Mouse (Mus musculus) CH12.LX (cell line): ENCODE results near the gene Slc12a5. TPM values are rescaled to one million over a fixed set of nuclear protein-coding genes. Genes with fewer than 3 reads are reported as not detected.

Experiments used
- DNase-seq: peaks from one replicate; pipeline ENCODE4 v3.0.0-alpha.2; 2013; ENCODE audit errors: extremely low read depth
- H3K27ac ChIP-seq: 2 replicates; pipeline ENCODE4 v1.5.1; 2012; ENCODE audit warnings: low read depth, mild to moderate bottlenecking, control low read depth, moderate library complexity; ENCODE audit not compliant: insufficient read depth
- H3K27me3 ChIP-seq: replicated peaks from 2 replicates; pipeline ENCODE3; 2012; ENCODE audit warnings: inconsistent platforms
- H3K36me3 ChIP-seq, 2 experiments: replicated peaks in 1 of 2; 2 replicates each; pipeline versions ENCODE3 to v1.6.1; 2012; ENCODE audit warnings: inconsistent platforms in 1 of 2, low read length in 1 of 2, mild to moderate bottlenecking in 1 of 2, mixed read lengths in 1 of 2, moderate library complexity in 1 of 2; ENCODE audit not compliant: control insufficient read depth in 1 of 2, insufficient read depth in 1 of 2
- H3K4me1 ChIP-seq, 2 experiments: 2 replicates each; pipeline ENCODE4 v1.6.1; 2012; ENCODE audit warnings: inconsistent platforms in 1 of 2, moderate library complexity in 1 of 2; ENCODE audit not compliant: insufficient read depth in 2 of 2, control insufficient read depth in 1 of 2
- H3K4me2 ChIP-seq: 2 replicates; pipeline ENCODE4 v1.6.1; 2012; ENCODE audit warnings: low read depth, mild to moderate bottlenecking, control low read depth; ENCODE audit not compliant: poor library complexity, insufficient read depth, severe bottlenecking
- H3K4me3 ChIP-seq, 3 experiments: fragments of 150-350 bp in 1 of 3; sonication (generic) in 1 of 3; replicated peaks in 1 of 3; 2 replicates each; pipeline versions ENCODE3 to v1.5.1; 2011 to 2012; ENCODE audit warnings: low read depth in 2 of 3, low read length in 2 of 3, mild to moderate bottlenecking in 2 of 3, moderate library complexity in 2 of 3, control low read depth in 1 of 3, improper control_type of control experiment in 1 of 3, inconsistent platforms in 1 of 3, mixed read lengths in 1 of 3; ENCODE audit not compliant: poor library complexity in 1 of 3
- H3K79me2 ChIP-seq: replicated peaks from 2 replicates; pipeline ENCODE4 v1.6.1; 2012; ENCODE audit warnings: mild to moderate bottlenecking, moderate library complexity; ENCODE audit not compliant: control insufficient read depth, poor library complexity, insufficient read depth, severe bottlenecking; ENCODE audit errors: extremely low read depth
- H3K9ac ChIP-seq: 2 replicates; pipeline ENCODE4 v1.6.1; 2012; ENCODE audit warnings: low read depth, mild to moderate bottlenecking, control low read depth, moderate library complexity; ENCODE audit not compliant: insufficient read depth
- H3K9me3 ChIP-seq: replicated peaks from 2 replicates; pipeline ENCODE3; 2012; ENCODE audit warnings: low read length, inconsistent platforms, mixed read lengths
- BHLHE40 ChIP-seq: IDR thresholded peaks from 2 replicates; pipeline ENCODE4 v1.6.1; 2011; ENCODE audit warnings: mild to moderate bottlenecking, low read depth, low read length, improper control_type of control experiment
- CHD1 ChIP-seq: IDR thresholded peaks from 2 replicates; pipeline ENCODE4 v1.6.1; 2012; ENCODE audit warnings: low read depth, low read length, improper control_type of control experiment, inconsistent platforms
- HCFC1 ChIP-seq: IDR thresholded peaks from 2 replicates; pipeline ENCODE4 v1.6.1; 2012; ENCODE audit warnings: low read depth, mild to moderate bottlenecking, inconsistent platforms, low read length, improper control_type of control experiment
- JUND ChIP-seq: conservative IDR thresholded peaks from 2 replicates; pipeline ENCODE4 v1.6.1; 2011; ENCODE audit warnings: low read depth, low read length, improper control_type of control experiment
- MAX ChIP-seq: IDR thresholded peaks from 2 replicates; pipeline ENCODE4 v1.6.1; 2011; ENCODE audit warnings: low read length, improper control_type of control experiment
- MAZ ChIP-seq: IDR thresholded peaks from 2 replicates; pipeline ENCODE4 v1.6.1; 2012; ENCODE audit warnings: low read depth, mild to moderate bottlenecking, inconsistent platforms, low read length, improper control_type of control experiment, moderate library complexity
- MXI1 ChIP-seq: IDR thresholded peaks from 2 replicates; pipeline ENCODE4 v1.6.1; 2011; ENCODE audit warnings: mild to moderate bottlenecking, low read depth, low read length, improper control_type of control experiment
- MYC ChIP-seq: IDR thresholded peaks from 2 replicates; pipeline ENCODE4 v1.6.1; 2011; ENCODE audit warnings: low read depth, mild to moderate bottlenecking, improper control_type of control experiment, low read length
- NELFE ChIP-seq: IDR thresholded peaks from 2 replicates; pipeline ENCODE4 v1.6.1; 2011; ENCODE audit warnings: low read depth, low read length, improper control_type of control experiment
- POLR2A ChIP-seq: IDR thresholded peaks from 2 replicates; pipeline ENCODE4 v1.6.1; 2011; ENCODE audit warnings: low read depth, mild to moderate bottlenecking, improper control_type of control experiment, low read length
- RAD21 ChIP-seq: IDR thresholded peaks from 2 replicates; pipeline ENCODE4 v1.6.1; 2011; ENCODE audit warnings: low read depth, mild to moderate bottlenecking, low read length, improper control_type of control experiment, moderate library complexity
- RCOR1 ChIP-seq: conservative IDR thresholded peaks from 2 replicates; pipeline ENCODE4 v1.6.1; 2012; ENCODE audit warnings: low read depth, mild to moderate bottlenecking, inconsistent platforms, low read length, improper control_type of control experiment
- SMC3 ChIP-seq: IDR thresholded peaks from 2 replicates; pipeline ENCODE4 v1.6.1; 2011; ENCODE audit warnings: low read depth, low read length, improper control_type of control experiment
- TCF12 ChIP-seq: IDR thresholded peaks from 2 replicates; pipeline ENCODE4 v1.6.1; 2014; ENCODE audit warnings: low read depth, mild to moderate bottlenecking, inconsistent platforms, low read length, improper control_type of control experiment
- UBTF ChIP-seq: IDR thresholded peaks from 2 replicates; pipeline ENCODE4 v1.6.1; 2012; ENCODE audit warnings: low read depth, mild to moderate bottlenecking, inconsistent platforms, low read length, improper control_type of control experiment, moderate library complexity
- USF1 ChIP-seq: IDR thresholded peaks from 2 replicates; pipeline ENCODE4 v1.6.1; 2014; ENCODE audit warnings: low read depth, mild to moderate bottlenecking, inconsistent platforms, low read length, improper control_type of control experiment
- USF2 ChIP-seq: conservative IDR thresholded peaks from 2 replicates; pipeline ENCODE4 v1.6.1; 2011; ENCODE audit warnings: low read depth, low read length, improper control_type of control experiment
- ZC3H11A ChIP-seq: IDR thresholded peaks from 2 replicates; pipeline ENCODE4 v1.6.1; 2012; ENCODE audit warnings: low read depth, mild to moderate bottlenecking, inconsistent platforms, low read length, improper control_type of control experiment
- dilution Hi-C: fragments of 300-500 bp; cut with MboI; formaldehyde crosslinking; loops from 2 replicates; pipeline ENCODE4 v1.14.3; 2020; ENCODE audit warnings: low sequenced_read_pairs; ENCODE audit not compliant: extremely low pct_unique_long_range_greater_than_20kb, extremely low pct_ligation_motif_present
- in situ Hi-C: fragments of 300-500 bp; cut with MboI; formaldehyde crosslinking; loops from 3 replicates; pipeline ENCODE4 v1.14.3; 2019; ENCODE audit warnings: low sequenced_read_pairs, low pct_ligation_motif_present, low pct_unique_long_range_greater_than_20kb, mixed read lengths
- polyA plus RNA-seq: library from polyadenylated mRNA; unstranded; fragments of >175 nt; gene quantifications from 2 replicates; pipeline ENCODE4 v1.2.1, GENCODE M21; 2012; ENCODE audit warnings: low read depth; ENCODE audit not compliant: insufficient read length
- total RNA-seq, 2 experiments: library from RNA; depleted of rRNA; stranded (reverse); fragments of 300-350 nt in 1 of 2; fragments of >200 nt in 1 of 2; gene quantifications; 2 replicates each; pipeline ENCODE4 v1.2.3; 2012 to 2014

Slc12a5 gene
- total and polyA plus RNA-seq, 3 experiments = 0.05 to 0.83 (median 0.30) TPM

GRCm38 (mm10) chr2:165043090-165043636, 82.6 kb downstream of the Slc12a5 start:
- DNase-seq = no peak
- no peaks in the 10 kb centered on the region for H3K36me3 ChIP-seq
- no peak overlapping the region for H3K9ac ChIP-seq
- TF ChIP-seq BHLHE40 (peak; percentile 50; the same call in 1 of the 2 replicates), USF1 (no peak), UBTF (no peak)
- dilution Hi-C loops = no loop called here
- in situ Hi-C loops = no loop called here
- no peaks in the 10 kb centered on the region for H3K79me2 ChIP-seq
- H3K27me3 ChIP-seq = no peaks in the 10 kb centered on the region
- H3K4me2 ChIP-seq = peak overlapping the region; percentile 11; the same call in 1 of the 2 replicates
- H3K4me3 ChIP-seq = no peak overlapping the region
- no peaks in the 10 kb centered on the region for H3K9me3 ChIP-seq
- H3K4me1 ChIP-seq = no peaks in the 10 kb centered on the region
- no peak overlapping the region for H3K27ac ChIP-seq

GRCm38 (mm10) chr2:165043729-165044128, 83.1 kb downstream of the Slc12a5 start:
- no peak for DNase-seq
- no peak overlapping the region for H3K27ac ChIP-seq
- dilution Hi-C loops = no loop called here
- no peaks in the 10 kb centered on the region for H3K9me3 ChIP-seq
- H3K4me3 ChIP-seq = no peak overlapping the region
- H3K4me1 ChIP-seq = no peaks in the 10 kb centered on the region
- no peak overlapping the region for H3K9ac ChIP-seq
- TF ChIP-seq RAD21 (no peak), ZC3H11A (no peak), MXI1 (no peak), MAX (no peak)
- TF ChIP-seq, all 38 proteins: peak for 0
- H3K36me3 ChIP-seq = no peaks in the 10 kb centered on the region
- in situ Hi-C loops = no loop called here
- no peaks in the 10 kb centered on the region for H3K27me3 ChIP-seq
- no peaks in the 10 kb centered on the region for H3K79me2 ChIP-seq
- H3K4me2 ChIP-seq = no peak overlapping the region

GRCm38 (mm10) chr2:165049044-165049443, 88.4 kb downstream of the Slc12a5 start:
- Histone ChIP-seq H3K9ac (no peak overlapping the region), H3K27me3 (no peaks in the 10 kb centered on the region), H3K79me2 (no peaks in the 10 kb centered on the region), H3K36me3 (no peaks in the 10 kb centered on the region), H3K27ac (no peak overlapping the region), H3K9me3 (peaks cover 7% of the 10 kb centered on the region), H3K4me2 (no peak overlapping the region), H3K4me1 (no peaks in the 10 kb centered on the region), H3K4me3 (no peak overlapping the region)
- in situ Hi-C loops (no loop called here), dilution Hi-C loops (no loop called here)
- DNase-seq = no peak
- TF ChIP-seq USF2 (no peak), BHLHE40 (no peak), POLR2A (no peak), NELFE (no peak), CHD1 (no peak), SMC3 (no peak), MAZ (no peak), USF1 (no peak), HCFC1 (no peak), MYC (no peak), RAD21 (no peak), RCOR1 (no peak), TCF12 (no peak), JUND (no peak)
